Mouse (Mus musculus): ENCODE data around the gene Myl3.

The Myl3 gene

GRCm38 (mm10) chr9:110732623-110733022, 9.0 kb upstream of the Myl3 start:
- peak; percentile 91 for DNase-seq

DNA sequence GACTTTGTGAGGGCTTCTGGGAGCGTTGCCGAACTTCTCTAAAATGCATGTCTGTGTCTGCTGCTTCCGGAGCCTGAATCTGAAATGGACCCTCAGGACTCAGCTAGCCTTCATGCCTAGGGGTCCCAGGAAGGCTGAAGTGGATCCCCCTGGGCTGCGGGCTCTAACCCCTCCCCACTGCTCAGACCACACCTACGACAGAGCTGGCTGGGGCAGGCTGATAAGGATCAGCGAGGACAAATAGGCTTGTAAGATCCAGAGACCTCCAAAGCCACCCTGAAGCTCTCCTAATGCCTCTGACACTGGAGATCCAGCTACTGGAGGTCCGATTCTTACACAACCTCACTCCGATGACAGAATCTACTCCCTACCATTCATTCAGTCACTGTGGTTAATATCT, 8.6 kb upstream of the Myl3 start:
- DNase-seq, result no peak

- DNase-seq, result no peak
Observed at GRCm38 (mm10) chr9:110734154-110734553, 7.5 kb upstream of the Myl3 start.

- peak; percentile 58 for DNase-seq
Observed at GRCm38 (mm10) chr9:110736362-110736761, 5.3 kb upstream of the Myl3 start.

GRCm38 (mm10) chr9:110738054-110738453, 3.6 kb upstream of the Myl3 start:
- peak; percentile 31 for DNase-seq

GRCm38 (mm10) chr9:110739961-110740360, 1.7 kb upstream of the Myl3 start:
- DNase-seq, result peak; percentile 49

GRCm38 (mm10) chr9:110742295-110742950, 762 bp downstream of the Myl3 start:
- DNase-seq, result peak; percentile 16

DNA sequence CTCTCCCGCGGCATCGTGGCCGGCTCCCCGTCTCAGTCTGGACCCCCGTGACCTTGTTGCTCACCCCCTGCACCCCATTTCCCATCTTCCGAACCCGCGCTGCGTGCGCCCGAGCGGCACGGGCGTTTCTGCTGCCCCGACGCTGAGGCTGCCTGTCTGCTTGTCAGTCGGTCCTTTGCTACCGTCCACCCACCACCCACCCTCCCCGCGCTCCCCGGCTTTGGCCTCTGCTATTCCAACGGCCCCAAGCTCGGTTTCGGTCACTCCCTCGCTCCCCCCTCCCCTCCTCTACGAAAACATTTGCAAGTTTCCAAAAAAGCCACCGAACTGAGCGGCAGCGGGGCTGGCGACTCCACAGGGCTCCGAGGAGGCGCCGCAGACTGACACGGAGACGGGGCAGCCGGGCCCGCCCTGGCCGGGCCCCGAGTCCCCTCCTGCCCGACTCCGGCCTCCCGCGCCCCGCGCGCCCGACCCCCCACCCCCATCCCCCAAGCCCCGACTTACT, 1.3 kb downstream of the Myl3 start:
- peak; percentile 19 for DNase-seq

DNA sequence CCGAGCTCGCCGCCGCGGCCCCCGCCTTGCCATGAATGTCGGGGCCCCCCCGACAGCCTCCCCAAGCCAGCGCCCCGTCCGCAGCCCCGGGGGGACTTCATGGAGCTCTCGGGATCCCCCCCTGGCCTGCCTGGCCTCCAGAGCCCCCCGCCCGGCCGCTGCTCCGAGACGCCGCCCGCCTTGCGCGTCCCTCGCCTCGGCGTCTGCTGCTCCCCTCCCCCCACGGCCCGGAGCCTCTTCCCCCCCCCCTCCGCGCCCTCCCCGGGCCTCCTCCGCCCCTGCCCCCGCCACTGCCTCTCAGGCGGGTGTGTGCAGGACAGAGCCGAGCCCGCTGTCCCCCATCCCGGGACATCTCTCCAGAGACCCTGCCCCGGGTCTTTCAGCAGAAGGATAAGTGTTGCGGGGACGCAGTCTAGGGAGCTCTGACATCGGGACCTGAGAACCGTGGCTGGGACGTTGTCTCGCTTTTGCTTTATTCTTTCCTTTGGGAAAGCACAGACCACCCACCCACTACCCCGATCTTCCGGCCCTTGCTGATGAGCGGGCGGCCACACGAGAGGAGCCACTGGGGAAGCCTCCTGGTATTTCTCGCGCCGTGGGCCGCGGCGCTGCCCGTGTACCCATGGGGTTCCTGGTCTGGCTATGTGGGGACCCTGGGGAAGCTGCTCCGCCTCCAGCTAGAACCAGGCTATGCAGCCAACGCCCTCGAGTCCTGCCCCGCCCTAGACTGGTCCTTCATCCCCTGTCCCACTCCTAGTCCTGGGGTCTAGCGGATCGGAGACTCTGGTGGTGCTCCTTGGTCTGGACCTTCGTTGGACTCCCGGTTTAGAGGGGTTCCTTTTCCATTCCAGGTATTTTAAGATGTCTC, 2.0 kb downstream of the Myl3 start:
- peak; percentile 16 for DNase-seq

DNA sequence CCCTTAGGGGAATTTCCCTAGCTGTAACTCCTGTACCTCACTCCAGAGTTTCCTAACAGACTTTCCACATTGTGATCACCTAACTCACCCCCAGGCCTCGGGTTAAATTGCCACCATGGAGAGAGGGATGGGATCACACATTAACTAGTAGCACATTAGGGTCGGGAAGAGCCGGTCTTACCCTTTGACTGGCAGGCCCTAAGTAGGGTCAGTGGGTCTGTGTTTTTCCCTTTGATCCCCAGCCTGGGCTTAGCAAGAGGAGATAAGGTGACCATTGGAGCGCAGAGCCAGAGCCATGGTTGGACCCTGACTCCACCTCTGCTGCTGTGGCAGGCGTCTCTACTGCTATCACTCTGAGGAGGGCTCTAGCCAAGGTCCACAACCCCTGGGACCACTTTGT, 4.1 kb downstream of the Myl3 start:
- DNase-seq, result peak; percentile 88

DNA sequence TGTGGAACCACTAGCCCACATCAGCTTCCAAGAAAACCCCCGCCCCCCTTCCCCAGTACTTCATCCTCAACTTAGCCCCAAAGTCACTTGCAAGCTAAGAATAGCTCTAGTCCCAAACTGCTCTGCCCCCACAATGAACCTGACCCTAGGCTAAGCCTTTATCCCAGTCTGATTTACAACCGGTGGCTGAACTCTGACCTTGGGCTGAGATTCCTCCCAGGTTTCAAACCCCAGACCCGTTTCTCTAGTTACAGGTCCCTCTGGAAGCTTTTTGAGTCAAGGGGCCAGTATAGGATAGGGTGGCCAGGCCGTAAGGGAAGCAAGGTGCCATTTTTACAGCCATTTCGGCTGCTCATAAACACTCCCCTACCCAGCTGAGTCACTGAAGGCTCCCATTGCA, 4.6 kb downstream of the Myl3 start:
- no peak for DNase-seq

GRCm38 (mm10) chr9:110746961-110747360, 5.3 kb downstream of the Myl3 start, which contains the start of gene Pth1r:
Pth1r (minus strand) TSS chr9:110747145.
- peak; percentile 80 for DNase-seq

DNA sequence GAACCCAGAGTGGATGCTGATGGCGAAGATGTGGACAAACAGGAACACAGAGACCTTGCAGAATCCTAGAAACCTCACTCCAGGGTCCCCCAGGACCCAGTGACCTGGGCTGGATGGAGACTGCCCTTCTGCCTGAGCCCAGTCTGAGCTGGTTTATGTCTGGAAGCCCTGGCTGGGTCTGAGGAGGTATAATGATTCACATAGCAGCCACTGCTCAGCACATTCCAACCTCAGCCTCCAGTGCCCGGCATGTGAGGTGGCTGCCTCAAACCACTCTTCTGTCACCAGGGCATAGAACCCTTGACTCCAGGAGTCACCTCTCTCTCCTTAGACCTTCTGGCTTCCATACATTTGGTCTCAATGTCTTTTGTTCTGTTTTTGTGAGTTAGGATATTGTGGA, 6.8 kb downstream of the Myl3 start:
- peak; percentile 91 for DNase-seq

DNA sequence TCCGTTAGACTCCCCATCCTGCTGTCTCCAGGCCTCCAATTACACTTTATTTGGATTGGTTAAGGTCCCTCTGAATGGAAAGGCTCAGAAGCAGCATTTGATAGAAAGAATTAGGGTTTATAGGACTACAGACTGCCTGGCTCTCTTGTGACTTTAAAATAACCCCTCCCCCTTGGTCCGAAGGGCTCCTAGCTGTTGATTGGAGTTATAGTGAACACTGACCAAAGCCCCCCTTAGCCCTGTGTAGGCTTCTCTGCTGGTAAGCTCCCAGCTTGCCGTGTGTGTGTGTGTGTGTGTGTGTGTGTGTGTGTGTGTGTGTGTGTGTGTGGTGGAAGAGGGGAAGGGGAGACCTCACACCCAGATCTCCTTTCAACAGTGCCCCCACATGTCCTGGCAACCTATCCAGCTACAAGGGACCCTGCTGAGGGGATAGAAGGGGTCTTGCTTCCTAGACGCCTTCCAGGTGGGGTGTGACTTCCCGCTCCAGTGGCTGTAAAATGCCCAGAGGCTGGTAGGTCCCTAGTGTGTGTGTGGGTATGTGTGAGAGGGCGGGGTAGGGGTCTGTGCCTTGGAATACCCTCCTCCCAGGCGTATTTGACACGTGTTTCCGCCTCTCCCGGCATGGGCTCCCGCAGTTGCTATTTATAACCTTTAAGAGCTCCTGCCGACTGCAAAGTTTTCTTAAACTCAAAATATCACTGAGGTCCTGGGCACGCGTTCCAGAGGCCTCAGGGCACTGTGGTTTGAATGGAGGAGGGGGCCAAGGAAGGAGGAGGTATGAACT, 8.9 kb downstream of the Myl3 start:
- DNase-seq, result peak; percentile 43

GRCm38 (mm10) chr9:110751412-110751811, 9.8 kb downstream of the Myl3 start:
- DNase-seq, result no peak

- no peak for DNase-seq
Observed at GRCm38 (mm10) chr9:110752917-110753435, 11.3 kb downstream of the Myl3 start.

GRCm38 (mm10) chr9:110753773-110754172, 12.1 kb downstream of the Myl3 start:
- DNase-seq, result no peak

DNA sequence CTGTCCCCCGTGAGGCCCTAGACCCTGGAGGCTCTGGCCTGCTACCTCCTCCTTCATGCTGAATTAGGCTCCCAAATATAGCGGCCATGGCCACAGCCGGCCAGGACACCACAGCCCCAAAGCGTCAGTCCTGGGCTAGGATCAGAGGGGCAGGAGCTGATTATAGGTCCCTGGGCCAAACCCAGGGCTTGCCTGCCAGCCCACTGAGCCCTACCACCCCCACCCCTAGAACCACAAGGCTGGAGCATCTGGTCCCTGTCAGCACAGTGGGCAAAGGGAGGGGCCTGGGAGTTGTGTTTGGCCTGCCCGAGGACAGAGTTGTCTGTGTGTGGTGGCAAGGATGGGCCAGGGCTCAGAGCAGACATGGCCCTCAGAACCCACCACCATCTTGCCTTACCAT, 16.2 kb downstream of the Myl3 start:
- no peak for DNase-seq

GRCm38 (mm10) chr9:110758605-110759004, 16.9 kb downstream of the Myl3 start:
- peak; percentile 66 for DNase-seq

- peak; percentile 67 for DNase-seq
Observed at GRCm38 (mm10) chr9:110759265-110759664, 17.6 kb downstream of the Myl3 start.

DNA sequence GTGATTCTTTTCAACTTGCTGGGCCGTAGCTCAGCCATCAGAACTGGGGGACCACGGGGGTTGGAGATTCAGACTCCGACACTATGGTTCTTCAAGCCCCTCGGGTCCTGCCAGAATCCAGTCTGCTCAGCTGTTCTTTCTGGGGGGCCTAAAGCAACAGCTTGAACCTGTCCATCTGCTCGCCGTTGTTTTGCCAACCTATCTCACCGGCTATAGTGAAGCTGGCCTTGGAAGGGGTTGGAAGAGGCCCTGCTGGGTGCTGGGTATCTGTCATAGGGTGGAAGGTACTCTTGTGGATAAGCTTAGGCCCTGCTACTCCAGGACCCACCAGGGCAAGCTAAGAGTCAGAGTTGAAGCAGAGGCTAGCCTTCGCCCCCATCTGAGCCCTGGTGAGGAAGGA, 19.2 kb downstream of the Myl3 start:
- DNase-seq, result no peak

GRCm38 (mm10) chr9:110762763-110763162, 21.1 kb downstream of the Myl3 start:
- DNase-seq, result no peak

- DNase-seq, result no peak
Observed at GRCm38 (mm10) chr9:110763405-110763804, 21.7 kb downstream of the Myl3 start.
